Mouse (Mus musculus): Measurements from ENCODE around the gene Ropn1l.

The Ropn1l gene

DNA sequence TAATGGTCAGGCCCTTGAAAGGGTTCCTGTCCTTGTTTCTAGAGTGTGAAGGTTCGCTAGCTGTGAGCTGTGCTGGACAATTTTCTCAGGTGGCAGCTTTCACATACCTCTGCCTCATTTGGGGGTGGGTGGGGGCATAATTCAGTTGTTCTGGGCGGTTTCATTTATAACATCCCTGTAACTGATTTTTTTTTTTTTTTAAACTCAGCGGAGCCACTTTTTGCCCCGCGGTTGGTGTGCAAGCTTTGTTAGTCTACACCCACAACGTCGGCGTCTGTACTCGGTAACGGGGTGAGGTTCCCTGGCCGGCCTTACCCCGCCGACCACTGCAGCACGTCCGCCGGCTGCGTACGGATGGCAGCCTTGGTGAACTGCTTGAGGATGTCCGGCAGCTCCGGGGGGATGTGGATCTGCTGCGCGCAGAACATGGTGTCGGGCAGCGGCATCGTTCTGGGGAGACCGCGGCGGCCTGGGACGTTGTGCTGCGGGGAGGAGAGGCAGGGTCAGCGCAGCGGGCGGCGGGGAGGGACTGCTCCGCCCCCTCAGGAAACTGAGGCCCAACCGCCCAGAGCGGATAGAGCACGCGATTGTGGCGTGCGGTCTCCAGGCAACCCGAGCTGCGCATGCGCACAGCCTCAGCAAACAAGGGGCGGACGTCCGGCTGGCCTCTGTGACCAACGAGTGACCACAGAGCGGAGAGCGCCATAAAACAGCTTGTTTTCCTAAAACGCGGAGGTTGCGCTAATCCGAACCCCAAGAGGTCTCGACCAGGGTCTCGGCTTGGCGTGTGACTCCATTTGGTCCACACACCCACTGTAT lies at the start of gene Ropn1l:
Gene Ropn1l, minus strand, starts transcription at position 640 of the 819 bp plus-strand sequence.
- in situ Hi-C loops (cut with MseI, MboI): loop anchor here in 1 of 2 experiments (10.0 kb wide), 1 partner anchor 141 kb away; no protein-coding TSS in a partner anchor

GRCm38 (mm10) chr15:31502996-31503395 lies 49.5 kb upstream of the Ropn1l start:
- in situ Hi-C loops (cut with MseI, MboI): no loop called here

DNA sequence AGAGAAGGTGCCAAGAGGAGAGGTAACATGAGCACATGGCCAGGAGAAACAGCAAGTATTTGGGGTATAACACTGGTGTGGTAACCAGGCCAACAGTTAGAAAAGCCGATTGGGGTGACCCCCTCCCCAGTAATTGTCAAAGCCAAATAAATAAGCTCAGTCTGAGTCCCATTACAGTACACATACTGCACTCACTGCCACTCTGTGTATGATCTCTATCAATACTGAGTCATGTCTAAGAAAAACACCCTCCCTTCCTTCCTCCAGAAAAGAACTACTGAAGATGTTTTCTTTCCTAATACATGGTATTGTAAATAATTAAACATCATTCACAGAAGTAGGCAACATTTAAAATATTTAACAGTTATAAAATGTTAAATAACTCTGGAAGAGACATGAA lies 48.8 kb upstream of the Ropn1l start:
- in situ Hi-C loops (cut with MseI, MboI): no loop called here

DNA sequence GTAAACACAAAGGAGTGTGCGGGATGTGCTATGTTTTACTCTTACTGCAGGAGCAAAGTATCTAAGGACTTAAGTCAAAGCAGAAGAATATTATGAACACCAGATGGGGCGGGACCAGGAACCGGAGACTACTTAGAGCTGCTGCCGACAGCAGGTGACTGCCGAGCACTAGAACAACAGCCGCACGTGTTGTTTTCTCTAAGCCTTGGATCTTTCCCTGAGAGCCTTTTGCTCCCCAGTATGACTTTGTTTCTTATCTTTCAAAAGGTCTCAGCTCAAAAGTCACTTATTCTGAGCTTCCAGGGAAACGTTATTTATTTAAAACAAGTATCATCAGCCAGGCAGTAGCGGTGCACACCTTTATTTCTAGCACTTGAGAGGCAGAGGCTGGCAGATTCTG lies 41.3 kb upstream of the Ropn1l start:
- in situ Hi-C loops (cut with MseI, MboI): loop anchor here in 1 of 2 experiments (25.0 kb wide), 1 partner anchor 92 kb away; no protein-coding TSS in a partner anchor

GRCm38 (mm10) chr15:31494310-31494709 lies 40.8 kb upstream of the Ropn1l start:
- in situ Hi-C loops (cut with MseI, MboI): loop anchor here in 1 of 2 experiments (25.0 kb wide), 1 partner anchor 93 kb away; no protein-coding TSS in a partner anchor

DNA sequence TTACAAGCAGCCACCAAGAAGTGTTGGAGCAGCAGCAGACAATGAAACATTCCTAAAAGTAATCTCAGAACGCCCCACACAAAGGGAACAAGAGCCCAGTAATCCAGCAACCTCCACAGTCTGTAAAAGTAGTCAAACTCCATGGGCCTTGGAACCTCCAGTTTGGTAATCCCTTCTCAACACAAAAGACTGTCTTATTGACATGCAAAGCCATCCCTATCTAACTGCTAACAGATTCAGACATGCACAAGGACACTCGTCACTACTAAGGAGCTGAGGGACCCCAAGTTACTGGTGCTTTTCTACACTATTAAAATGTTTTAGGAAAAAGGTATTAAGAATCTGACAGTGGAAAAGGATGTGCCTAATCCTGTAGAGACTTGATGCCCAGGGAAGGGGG lies 33.9 kb upstream of the Ropn1l start:
- in situ Hi-C loops (cut with MseI, MboI): loop anchor here in 1 of 2 experiments (25.0 kb wide), 1 partner anchor 100 kb away; no protein-coding TSS in a partner anchor

- in situ Hi-C loops (cut with MseI, MboI): loop anchor here in 1 of 2 experiments (25.0 kb wide), 1 partner anchor 111 kb away; no protein-coding TSS in a partner anchor
Observed at GRCm38 (mm10) chr15:31476678-31477077, 23.1 kb upstream of the Ropn1l start.

GRCm38 (mm10) chr15:31472645-31473574 lies 19.4 kb upstream of the Ropn1l start:
- in situ Hi-C loops (cut with MseI, MboI): no loop called here

DNA sequence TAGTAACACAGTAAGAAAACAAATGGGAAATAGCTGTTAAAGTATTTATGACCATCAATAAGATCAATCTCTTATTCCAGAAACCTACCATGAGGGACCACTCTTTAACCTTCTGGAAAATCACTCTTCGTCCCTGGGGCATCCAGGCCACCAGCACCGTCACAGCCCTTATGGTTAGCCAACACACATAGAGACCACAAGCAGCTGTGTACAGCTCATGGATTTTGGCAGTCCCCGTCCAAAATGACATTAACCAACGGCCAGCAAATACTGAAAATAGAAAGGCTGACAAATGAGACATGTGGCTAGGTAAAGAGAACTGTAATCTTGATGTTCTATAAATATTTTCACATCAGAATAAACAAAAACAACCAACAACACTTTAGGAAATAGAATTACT lies 18.0 kb upstream of the Ropn1l start:
- in situ Hi-C loops (cut with MseI, MboI): no loop called here

GRCm38 (mm10) chr15:31469497-31469896 lies 16.0 kb upstream of the Ropn1l start:
- in situ Hi-C loops (cut with MseI, MboI): no loop called here

GRCm38 (mm10) chr15:31468806-31469205 lies 15.3 kb upstream of the Ropn1l start:
- in situ Hi-C loops (cut with MseI, MboI): no loop called here

DNA sequence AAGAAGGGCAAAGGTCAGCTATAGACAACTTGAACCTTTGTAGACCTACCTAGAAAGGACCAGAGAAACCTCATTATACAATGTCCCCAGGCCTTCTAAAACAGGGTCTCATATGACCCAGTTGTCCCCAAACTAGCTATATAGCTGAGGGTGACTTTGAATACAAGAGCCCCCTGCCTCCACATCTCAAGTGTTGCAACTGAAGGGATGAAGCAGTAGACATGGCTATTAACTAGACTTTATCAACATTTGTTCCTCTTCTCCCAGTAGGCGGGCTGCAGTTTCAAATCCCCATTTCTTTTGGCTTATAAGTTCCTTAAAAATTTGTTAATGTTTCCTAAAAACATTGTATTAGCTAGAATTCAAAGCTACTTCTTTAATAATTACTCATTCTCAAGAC lies 13.2 kb upstream of the Ropn1l start:
- in situ Hi-C loops (cut with MseI, MboI): no loop called here

GRCm38 (mm10) chr15:31466295-31466694 lies 12.8 kb upstream of the Ropn1l start:
- in situ Hi-C loops (cut with MseI, MboI): no loop called here

DNA sequence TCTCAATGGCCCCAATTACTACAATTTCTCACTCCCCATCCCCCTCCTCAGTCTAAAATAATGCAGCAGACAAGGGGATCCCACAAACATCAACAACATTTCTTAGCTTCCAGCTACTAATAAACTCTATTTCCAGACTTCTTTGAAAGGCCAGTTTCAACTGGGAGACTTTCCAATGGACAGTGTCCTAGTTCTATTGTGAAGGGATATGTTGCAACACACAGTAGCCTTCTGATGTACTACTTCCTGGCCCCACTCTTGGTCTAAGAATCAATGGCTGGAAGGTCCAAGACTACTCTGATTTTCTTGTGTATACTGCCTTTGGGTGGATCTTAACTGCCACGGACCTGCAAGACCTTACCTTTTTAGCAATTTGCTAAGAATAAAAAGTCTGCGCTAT lies 12.3 kb upstream of the Ropn1l start:
- in situ Hi-C loops (cut with MseI, MboI): no loop called here

DNA sequence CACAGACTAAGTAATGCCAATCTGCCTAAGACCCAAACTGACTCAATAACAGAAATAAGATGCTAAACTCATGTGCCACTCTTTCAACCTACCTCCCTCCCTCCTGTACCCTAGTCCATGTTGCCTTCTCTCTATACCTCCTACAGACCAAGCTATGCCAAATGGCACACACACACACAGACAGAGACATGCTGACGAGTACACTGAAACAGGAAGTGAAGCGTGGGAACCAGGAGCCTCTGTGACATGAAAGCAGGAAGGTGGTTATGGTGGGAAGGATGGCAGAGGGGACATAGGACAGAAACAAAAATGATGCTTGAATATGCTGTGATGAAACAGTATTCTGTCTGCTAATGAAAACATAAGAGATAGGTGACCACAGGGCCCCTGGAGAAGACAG lies 7.0 kb upstream of the Ropn1l start:
- in situ Hi-C loops (cut with MseI, MboI): no loop called here

- in situ Hi-C loops (cut with MseI, MboI): loop anchor here in 1 of 2 experiments (10.0 kb wide), 1 partner anchor 137 kb away; no protein-coding TSS in a partner anchor
Observed at GRCm38 (mm10) chr15:31458081-31458480, 4.5 kb upstream of the Ropn1l start.

DNA sequence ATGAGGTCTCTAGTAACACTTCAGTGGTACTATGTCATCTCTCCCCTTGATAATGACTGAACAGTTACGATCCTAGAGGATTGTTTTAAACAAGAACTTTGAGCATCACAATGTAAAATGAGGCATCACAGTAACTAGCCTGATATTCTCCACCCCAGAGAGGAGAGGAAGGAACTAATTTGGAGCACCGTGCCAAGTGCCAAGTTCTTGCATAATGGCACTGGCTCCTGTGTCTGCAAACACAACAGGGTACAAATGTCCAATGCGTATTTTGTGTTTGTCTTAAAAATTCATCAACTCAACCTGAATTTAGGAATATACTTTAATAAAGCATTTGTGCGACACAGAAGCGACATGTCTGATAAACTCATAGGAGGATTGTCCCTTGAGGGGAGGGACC lies 2.8 kb upstream of the Ropn1l start:
- in situ Hi-C loops (cut with MseI, MboI): loop anchor here in 1 of 2 experiments (10.0 kb wide), 1 partner anchor 138 kb away; no protein-coding TSS in a partner anchor

DNA sequence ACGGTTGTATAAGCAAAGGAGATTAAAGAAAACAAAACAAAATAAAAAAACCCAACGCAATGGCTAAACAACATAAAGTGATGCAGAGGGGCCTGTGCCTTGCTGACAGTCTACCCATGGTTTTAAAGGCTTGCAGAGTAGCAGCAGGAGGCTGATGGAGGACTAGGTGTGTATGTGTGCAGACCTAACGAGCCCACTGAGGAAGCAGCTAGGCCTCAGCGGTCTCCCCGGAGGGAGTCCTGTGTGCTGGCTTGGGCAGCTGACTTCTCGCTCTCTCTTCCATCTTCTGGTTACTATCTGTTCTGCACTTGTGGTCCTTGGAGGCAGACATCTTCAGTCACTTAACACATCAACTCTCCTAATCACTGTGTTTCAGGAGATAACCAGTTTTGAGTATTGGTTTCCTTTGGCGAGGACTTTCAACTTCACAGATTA lies 1.3 kb upstream of the Ropn1l start:
- in situ Hi-C loops (cut with MseI, MboI): loop anchor here in 1 of 2 experiments (10.0 kb wide), 1 partner anchor 140 kb away; no protein-coding TSS in a partner anchor

DNA sequence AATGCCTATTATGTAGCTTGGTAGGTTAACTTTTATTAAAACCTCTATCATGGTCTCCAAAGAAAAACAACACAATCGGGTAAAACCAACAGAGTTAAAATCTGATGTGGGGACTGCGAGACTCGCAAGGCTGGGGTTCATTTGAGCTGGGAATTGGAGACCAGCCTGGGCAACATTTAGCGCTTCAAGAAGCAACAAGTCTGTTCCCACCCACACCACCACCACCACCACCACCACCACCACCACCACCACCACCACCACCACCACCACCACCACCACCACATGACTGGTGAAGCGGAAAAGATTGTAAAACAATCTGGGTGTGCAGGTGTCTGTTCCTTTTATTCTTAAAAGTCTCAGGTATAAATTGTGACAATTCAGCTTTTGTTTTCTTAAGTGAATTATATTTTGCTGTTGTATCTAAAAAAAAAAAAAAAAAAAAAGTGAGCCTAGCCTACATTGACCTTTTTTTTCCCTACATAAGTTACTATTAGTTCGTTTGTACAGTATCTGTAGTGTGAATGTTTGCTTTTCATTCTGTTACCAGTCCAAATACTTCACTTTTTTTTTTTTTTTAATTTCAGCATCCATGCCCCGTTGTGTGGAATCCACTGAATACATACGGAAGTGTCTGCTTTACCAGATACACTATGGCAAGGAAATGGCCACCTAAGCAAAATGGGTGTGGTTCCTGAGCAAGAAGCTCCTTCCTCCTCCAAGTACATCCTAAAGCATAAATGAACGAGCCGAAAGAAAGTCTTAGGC lies 741 bp upstream of the Ropn1l start:
- in situ Hi-C loops (cut with MseI, MboI): loop anchor here in 1 of 2 experiments (10.0 kb wide), 1 partner anchor 141 kb away; no protein-coding TSS in a partner anchor

DNA sequence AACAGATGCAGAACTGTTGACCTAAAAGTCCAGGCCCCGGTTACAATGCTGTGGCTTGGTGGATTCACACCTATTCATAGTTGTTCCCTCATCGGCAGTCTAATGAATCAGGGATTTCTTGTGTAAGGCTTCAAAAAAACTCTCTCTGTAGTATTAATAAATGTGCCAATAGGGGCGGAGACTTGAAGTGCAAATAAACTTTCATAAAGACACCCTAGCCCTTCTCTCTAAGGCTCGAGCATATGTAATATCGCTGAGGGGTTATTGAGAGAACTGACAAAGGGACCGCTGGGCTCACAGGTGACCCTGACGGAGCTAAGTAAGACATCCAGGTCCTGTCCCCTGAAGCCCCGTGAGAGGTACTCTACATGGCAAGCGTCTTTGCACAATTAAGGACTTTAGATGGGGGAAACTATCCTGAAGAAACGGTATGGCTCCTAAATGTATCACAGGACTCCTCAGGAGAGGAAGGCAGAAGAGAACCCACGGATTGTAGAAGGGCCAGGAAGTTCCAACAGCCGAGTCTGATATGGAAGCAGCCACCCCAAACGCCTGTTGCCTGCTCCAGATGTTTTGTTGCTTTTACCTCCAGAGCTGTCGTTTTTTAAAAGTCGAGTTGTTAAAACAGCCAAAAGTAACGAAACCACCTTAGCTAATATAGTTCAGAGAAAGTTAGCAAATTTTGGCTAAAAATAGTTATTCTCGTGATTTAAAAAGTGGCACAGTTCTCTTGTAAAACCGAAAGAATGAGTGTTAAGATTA lies 1.0 kb downstream of the Ropn1l start:
- in situ Hi-C loops (cut with MseI, MboI): loop anchor here in 1 of 2 experiments (10.0 kb wide), 1 partner anchor 142 kb away; no protein-coding TSS in a partner anchor
